Mouse (Mus musculus) cerebellum, postnatal 10 days (tissue): ENCODE results near the gene Abcb8.
A peak's percentile ranks its signal among the peaks of the same experiment; 100 is the strongest.

Experiments
- DNase-seq, 2 experiments: peaks; one replicate each; pipeline ENCODE4 v3.0.0; 2021; ENCODE audit warnings: mixed read lengths in 2 of 2

Gene Abcb8

DNA sequence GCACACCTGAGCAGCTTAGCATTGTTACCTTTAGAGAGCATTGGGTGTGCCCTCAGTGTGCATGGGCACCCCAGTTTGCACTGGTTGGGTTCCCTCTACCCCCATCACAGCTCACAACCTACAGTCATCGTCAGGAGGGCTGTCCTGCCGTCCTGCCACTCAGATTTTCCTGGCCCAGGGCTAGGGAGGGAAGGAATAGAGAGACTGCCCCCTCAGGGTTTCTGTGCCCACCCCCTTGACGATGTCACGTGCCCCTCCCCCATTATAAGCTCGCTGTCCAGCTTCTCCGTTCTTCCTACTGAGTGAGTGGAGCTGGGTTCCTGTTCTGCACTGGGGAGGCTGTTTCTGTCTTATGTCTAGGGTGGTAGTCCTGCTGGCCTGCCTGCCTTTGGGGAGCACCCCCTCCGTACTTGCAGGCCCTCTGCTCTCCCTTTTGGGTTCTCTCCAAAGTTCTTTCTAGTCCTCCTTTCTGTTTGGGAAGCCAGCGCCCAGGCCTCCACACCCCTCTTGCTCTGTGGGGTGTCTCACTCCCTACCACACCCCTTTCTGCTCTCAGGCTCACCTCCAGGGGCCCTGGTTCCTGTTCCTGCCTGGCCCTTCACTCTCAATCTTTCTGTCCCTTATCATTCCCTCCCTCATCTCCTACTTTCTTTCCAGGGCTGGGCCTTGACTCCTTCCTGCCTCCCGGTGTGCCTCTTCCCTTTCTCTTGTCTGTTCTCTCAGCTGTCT lies 33.3 kb downstream of the Abcb8 start:
- DNase-seq: no peak

- DNase-seq: no peak
These were observed 33.8 kb downstream of the Abcb8 start for GRCm38 (mm10) chr5:24427285-24427633.

GRCm38 (mm10) chr5:24427981-24428402 lies 34.5 kb downstream of the Abcb8 start:
- peak; percentile 53 to 55 for DNase-seq

DNA sequence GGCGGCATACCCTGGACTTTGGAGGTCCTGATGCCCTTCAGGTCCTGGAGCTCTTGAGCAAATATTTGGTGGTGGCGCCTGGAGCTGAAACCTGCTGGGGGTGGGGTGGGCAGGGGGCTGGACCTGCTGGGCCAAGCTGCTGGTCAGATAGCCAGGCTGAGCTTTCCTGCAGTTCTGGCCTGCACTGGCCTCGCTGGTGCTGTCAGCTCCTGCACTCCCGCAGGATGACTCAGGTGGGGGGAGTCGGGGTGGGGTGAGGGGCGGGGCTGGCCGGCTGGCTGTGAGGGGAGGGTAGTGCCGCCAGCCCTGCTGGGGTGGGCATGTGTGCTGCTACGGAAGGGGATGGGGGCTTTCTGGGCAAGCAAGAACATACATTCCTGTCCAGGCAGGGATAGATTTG lies 35.1 kb downstream of the Abcb8 start:
- peak in 1 of 2 experiments; percentile 38 for DNase-seq

DNA sequence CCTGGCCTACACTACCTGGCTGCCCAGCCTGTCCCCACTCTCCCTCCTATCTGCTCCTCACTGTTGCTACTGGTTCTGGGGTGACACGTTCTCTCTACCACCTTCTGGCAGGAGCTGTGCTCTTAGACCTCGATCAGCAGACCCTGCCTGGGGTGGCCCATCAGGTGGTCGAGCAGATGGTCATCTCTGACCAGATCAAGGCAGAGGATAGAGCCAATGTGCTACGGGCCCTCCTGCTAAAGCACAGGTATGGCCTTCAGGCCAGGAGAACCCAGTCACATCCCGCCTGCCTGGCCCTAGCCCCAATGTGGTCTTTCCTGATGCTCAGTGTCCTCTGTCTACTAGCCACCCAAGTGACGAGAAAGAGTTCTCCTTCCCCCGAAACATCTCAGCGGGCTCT lies 40.5 kb downstream of the Abcb8 start:
- no peak for DNase-seq

DNA sequence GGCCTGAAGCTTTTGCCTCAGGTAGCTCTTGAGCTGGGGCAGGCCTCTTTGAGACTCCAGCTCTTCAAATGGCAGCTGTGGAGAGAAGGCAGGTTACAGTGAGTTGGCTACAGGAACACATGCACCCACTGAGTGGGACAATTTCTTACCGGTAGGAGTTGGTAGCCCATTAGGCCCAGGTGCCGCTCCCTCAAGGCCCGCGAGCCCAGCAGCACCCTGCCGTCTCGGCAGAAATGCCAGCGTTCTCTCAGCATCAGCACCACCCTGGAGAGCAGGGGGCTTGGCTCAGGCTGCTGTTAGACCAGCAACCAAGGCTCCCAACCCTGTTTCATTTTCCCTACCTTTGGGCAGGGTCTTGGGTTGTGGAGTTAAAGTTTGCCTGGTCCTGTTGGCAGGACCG lies 47.7 kb downstream of the Abcb8 start:
- DNase-seq: no peak

GRCm38 (mm10) chr5:24442029-24442428 lies 48.6 kb downstream of the Abcb8 start:
- DNase-seq: no peak

- DNase-seq: no peak
These were observed 49.7 kb downstream of the Abcb8 start for GRCm38 (mm10) chr5:24443204-24443603.

DNA sequence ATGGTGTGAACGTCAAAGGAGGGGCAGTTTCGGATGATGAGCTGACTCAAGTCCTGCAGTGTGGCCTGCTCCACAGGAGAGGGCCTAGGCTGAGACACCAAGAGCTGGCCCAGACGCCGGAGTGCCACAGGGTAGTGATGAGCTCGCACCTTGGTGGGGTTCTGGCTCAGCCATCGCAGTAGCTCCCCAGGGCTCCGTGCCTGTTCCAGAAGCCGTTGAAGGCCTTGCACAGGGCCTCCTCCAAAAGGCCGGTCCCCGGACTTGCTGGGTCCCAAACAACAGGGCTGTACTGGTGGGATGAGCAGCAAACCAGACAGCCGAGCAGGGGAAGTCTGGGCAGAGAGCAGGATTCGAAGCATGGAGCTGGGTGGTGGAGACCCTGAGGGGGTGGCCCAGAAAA lies 50.5 kb downstream of the Abcb8 start:
- peak; percentile 54 to 58 for DNase-seq

DNA sequence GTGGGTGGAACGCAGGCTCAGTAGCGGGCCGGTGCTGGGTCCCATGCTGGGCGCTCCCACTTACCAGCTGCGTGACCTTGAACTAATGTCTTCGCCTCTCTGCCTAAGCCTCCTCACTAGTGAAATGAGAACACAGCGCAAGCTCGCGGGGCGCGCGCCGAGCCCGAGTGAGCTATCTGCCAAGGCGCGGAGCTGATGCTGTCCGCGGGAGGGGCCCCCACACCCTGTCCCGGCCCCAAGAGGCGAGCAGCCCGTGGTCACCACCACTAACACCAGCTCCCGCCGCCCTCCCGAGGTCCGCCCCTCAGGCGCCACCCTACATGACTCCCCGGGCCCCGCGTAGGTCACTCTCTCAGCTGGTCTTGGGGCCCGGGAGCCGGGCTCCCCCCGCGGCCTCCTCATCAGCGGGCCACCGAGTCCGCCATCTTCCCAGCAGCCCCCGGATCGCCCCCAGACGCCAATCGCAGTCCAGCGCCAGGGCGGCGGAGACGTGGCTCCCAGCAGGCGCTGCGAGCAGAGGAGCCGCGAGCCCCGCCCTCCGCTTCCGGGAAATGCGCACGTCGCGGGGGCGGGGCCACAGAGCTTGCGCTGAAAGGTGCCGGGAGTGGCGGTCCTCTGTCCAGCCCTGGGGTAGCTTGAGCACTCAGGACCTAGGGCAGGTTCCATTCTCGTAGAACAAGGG lies 51.4 kb downstream of the Abcb8 start, which contains the start of gene Fastk:
TSS of gene Fastk (minus strand) at position 542 of the 682 bp plus-strand sequence.
- DNase-seq: peak; percentile 97 to 98

GRCm38 (mm10) chr5:24445428-24446080 lies 52.1 kb downstream of the Abcb8 start:
- DNase-seq: peak; percentile 50 to 62

- no peak for DNase-seq
These were observed 53.2 kb downstream of the Abcb8 start for GRCm38 (mm10) chr5:24446630-24447029.

- peak; percentile 86 to 88 for DNase-seq
These were observed 54.3 kb downstream of the Abcb8 start, which contains the start of gene Tmub1 for GRCm38 (mm10) chr5:24447624-24448298. Tmub1 (minus strand) TSS chr5:24447854.

- DNase-seq: peak; percentile 93 to 97
These were observed 58.0 kb downstream of the Abcb8 start for GRCm38 (mm10) chr5:24451264-24452029.

DNA sequence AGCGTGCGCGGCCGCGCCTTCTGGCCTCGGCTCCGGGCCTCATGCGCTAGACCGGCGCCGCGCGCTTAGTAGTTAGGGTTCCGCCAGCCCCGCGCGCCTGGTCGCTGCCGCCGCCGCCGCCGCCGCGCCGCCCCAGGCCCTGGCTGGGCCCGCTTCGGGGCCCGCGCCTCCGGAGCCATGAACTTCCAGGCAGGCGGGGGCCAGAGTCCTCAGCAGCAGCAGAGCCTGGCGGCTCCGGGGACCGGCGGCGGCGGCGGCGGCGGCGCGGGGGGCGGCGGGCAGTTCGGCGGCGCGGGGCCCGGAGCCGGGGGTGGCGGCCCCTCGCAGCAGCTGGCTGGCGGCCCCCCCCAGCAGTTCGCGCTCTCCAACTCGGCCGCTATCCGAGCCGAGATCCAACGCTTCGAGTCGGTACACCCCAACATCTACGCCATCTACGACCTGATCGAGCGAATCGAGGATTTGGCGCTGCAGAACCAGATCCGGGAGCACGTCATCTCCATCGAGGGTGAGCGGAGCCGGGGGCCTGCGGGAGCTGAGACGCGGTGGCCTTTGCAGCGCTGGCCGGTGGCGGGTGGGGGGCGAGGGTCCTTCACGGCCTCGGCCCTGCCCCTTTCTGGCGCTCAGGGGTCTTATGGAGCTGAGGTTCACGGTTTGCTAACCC lies 58.7 kb downstream of the Abcb8 start, which contains the start of gene Agap3:
TSS of gene Agap3 (plus strand) at position 148 of the 661 bp plus-strand sequence.
- peak; percentile 69 to 72 for DNase-seq

GRCm38 (mm10) chr5:24452691-24453233 lies 59.3 kb downstream of the Abcb8 start:
- peak; percentile 56 to 60 for DNase-seq

DNA sequence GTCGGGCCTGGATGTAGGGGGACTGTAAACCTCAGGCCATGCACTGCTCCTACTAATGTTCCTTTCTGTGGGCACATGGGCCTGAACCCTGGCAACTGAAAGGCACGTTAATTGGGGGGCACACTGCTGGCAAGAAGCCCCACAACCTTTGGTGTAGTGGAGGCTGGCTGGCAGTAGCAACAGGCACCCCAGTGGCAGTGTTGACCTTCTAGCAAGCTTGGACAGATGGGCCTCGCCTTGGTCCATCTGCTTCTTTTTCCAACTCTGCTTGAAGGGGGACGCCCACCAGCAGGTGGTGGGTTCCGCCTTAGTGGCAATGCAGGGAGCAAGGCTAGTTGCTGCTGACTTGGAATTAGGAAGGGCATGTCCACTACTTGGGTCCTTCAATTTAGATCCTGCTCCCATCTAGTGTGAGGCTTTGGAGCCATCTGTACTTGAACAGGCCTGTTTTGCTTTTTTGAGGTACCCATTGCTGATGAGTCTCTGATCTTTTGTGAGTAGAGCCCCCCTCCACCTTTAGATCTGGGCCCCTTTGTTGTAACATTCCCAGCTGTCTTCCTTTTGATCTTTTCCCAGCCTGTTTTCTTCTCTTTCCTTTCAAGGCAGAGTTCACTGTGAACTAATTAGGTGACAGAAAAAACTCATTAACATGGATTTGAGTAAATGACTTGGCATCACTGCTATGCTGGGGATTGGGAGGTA lies 60.0 kb downstream of the Abcb8 start:
- peak; percentile 85 to 92 for DNase-seq

DNA sequence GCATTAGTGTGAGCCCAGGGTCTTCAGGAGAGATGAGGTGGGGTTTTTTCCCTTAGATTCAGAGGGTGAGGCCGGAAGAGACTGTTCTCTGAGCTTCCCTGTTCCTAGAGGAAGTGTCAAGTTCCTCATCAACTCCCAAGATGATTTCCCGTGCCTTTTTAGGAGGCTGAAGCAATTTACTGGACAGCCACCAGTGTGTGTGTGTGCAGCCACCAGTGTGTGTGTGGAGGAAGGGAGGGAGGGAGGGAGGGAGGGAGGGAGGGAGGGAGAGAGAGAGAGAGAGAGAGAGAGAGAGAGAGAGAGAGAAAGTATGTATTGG lies 60.5 kb downstream of the Abcb8 start:
- DNase-seq: no peak

DNA sequence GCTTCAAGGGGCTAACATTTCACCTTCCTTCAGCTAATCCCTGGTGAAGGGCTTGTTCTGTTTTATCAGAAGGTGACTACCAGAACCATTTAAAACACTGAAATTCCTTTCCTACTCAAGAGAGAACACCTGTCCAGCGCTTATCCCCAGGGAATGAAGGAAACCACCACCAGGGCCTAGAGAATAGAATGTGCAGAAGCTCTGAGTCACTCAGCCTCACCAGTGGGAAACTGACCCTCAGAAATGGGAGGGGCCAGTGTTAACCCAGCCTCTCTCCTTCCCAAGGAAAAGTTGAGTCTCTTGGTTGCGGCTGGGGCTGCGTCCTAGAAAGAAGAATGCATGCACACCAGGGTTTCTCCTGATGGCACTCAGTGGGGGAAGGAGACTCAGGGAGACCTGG lies 61.6 kb downstream of the Abcb8 start:
- no peak for DNase-seq

GRCm38 (mm10) chr5:24455613-24456012 lies 62.1 kb downstream of the Abcb8 start:
- no peak for DNase-seq
